Mouse (Mus musculus) G1E (cell line): ENCODE measurements around the gene Ankrd26.

Source experiments
- CTCF ChIP-seq: IDR thresholded peaks from 2 replicates; pipeline ENCODE4 v1.5.1; 2012; ENCODE audit warnings: low read depth, low read length, inconsistent platforms, mixed read lengths
- GATA1 ChIP-seq: IDR thresholded peaks from 2 replicates; pipeline ENCODE4 v1.6.1; 2012; ENCODE audit warnings: borderline replicate concordance, low read length, inconsistent platforms, mixed read lengths
- GATA2 ChIP-seq: IDR thresholded peaks from 2 replicates; pipeline ENCODE4 v1.6.1; 2012; ENCODE audit warnings: low read depth, low read length, inconsistent platforms, borderline replicate concordance
- POLR2AphosphoS5 ChIP-seq: IDR thresholded peaks from 2 replicates; pipeline ENCODE4 v1.6.1; 2012; ENCODE audit warnings: low read depth, low read length, inconsistent platforms; ENCODE audit not compliant: insufficient replicate concordance
- TAL1 ChIP-seq: conservative IDR thresholded peaks from 2 replicates; pipeline ENCODE4 v1.6.1; 2012; ENCODE audit warnings: low read depth, low read length, inconsistent platforms, mixed read lengths

DNA sequence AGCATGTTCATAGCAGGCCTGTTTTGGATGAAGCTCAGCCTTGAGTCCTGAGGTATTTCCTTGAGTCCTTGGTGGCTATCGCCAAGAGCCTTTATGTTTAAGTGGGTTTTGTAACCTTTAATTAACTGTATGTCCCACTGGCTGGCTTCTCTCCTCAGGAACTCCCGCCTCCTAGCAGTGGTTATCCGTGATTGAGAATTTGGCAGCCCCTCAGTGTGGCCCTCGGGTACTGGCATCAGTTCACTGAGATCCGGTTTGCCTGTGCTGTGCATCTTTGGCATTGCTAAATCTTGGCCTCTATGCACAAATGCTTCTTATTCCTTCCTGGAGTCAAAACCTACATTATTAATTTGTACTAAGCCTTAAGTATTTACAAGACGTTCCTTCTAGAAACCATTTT lies 46.9 kb upstream of the Ankrd26 start:
- TF ChIP-seq CTCF (no peak), GATA1 (no peak), TAL1 (no peak), POLR2AphosphoS5 (no peak), GATA2 (no peak)
